Mouse (Mus musculus) kidney, embryonic 15.5 days (tissue): ENCODE results near the gene Ptpn14. TPM values are rescaled to one million over a fixed set of nuclear protein-coding genes. Genes with fewer than 3 reads are reported as not detected.
"Not testable (repeated sequence)": the region's sequence is repeated elsewhere in the genome, so short reads cannot be mapped to it uniquely, and the experiment has no call there.

ENCODE experiments used
- ATAC-seq: fragments of 200-750 bp; cut with Nextera tagmentation; replicated peaks from 2 replicates; pipeline ENCODE4 v1.8.0; 2017; ENCODE audit warnings: moderate TSS enrichment; ENCODE audit not compliant: low FRiP score
- H3K27ac ChIP-seq: fragments of 300-500 bp; sonication (generic); 2 replicates; pipeline ENCODE4 v1.5.1; 2015; ENCODE audit warnings: mild to moderate bottlenecking, inconsistent platforms
- H3K27me3 ChIP-seq: fragments of 300-500 bp; sonication (generic); 2 replicates; pipeline ENCODE4 v1.6.1; 2015; ENCODE audit warnings: inconsistent platforms
- H3K36me3 ChIP-seq: fragments of 300-500 bp; sonication (generic); 2 replicates; pipeline ENCODE4 v1.6.1; 2015; ENCODE audit warnings: inconsistent platforms
- H3K4me1 ChIP-seq: fragments of 300-500 bp; sonication (generic); 2 replicates; pipeline ENCODE4 v1.6.1; 2015; ENCODE audit warnings: inconsistent platforms
- H3K4me2 ChIP-seq: fragments of 300-500 bp; sonication (generic); 2 replicates; pipeline ENCODE4 v1.6.1; 2015; ENCODE audit warnings: moderate library complexity, mild to moderate bottlenecking, inconsistent platforms
- H3K4me3 ChIP-seq: fragments of 300-500 bp; sonication (generic); replicated peaks from 2 replicates; pipeline ENCODE4 v1.5.1; 2015; ENCODE audit warnings: mild to moderate bottlenecking, inconsistent platforms
- H3K9ac ChIP-seq: fragments of 300-500 bp; sonication (generic); 2 replicates; pipeline ENCODE4 v1.6.1; 2015; ENCODE audit warnings: mild to moderate bottlenecking, inconsistent platforms
- H3K9me3 ChIP-seq: fragments of 300-500 bp; sonication (generic); replicated peaks from 2 replicates; pipeline ENCODE4 v1.6.1; 2016; ENCODE audit warnings: inconsistent platforms
- WGBS: fragments of 180-500 bp; shearing (Covaris S2); methylation state at CpG from one replicate; pipeline ENCODE4 v1.1.7; 2015; ENCODE audit warnings: mixed read lengths; 5-methylcytosine and 5-hydroxymethylcytosine counted together
- polyA plus RNA-seq: library from polyadenylated mRNA; unstranded; fragments of >200 nt; fragmentation: Nextera tagmentation; extraction: Ambion mirVana; gene quantifications from 2 replicates; pipeline ENCODE4 v1.2.1, GENCODE M21; 2015

The Ptpn14 gene
- polyA plus RNA-seq, result 17.1 and 17.3 TPM in 2 replicates

DNA sequence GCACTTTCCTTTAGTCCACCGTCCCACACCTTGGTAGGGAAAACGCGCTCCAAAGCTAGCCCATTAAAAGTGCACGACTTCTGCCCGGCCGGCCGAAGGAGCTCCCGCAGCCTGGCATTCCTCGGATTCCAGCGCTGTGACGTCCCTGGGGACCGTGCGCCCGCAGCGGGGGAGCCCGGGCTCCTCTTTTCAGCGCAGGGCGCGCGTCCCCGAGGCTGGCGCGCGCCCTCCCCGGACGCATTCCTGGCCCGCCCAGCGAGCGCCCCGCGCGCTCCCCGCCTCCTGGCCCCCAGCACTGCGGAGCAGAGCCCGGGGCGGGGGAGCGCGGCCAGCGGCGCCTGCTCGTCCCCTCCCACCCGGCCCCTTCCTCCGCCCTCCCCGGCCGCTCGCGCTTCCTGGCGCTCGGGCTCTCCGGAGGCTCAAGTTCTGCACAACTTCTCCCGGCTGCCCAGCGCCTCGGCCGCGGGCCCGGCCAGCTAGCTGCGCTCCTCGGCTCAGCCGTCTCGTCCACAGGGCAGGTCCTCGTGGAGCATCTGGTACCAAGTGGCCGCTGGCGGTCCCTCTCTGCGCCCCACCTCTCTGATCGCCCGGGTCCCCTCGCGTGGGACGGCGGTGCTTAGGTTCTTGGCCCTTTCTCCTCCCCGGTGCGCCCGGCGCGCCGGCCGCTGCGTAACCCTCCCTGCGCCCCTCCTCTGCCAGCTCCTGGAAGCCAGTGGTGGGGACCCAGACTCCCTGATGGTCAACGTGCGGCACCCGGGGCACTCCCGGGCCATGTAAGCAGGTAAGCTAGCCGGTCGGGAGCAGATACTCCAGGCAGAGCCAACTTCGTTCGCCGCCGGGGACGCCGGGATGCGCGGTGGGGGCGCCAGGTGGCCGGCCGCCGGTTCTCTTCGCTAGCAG, at the start of gene Ptpn14:
Gene Ptpn14 (plus strand): TSS at position 385 of the 900 bp plus-strand sequence.
- Histone ChIP-seq H3K4me3 (peak within 1 kb of the TSS; percentile 96), H3K4me1 (peaks cover 64% of the 10 kb centered on the region), H3K27me3 (no peaks in the 10 kb centered on the region), H3K9me3 (no peaks in the 10 kb centered on the region), H3K27ac (peak within 1 kb of the TSS; percentile 99), H3K36me3 (no peaks in the 10 kb centered on the region), H3K4me2 (peak within 1 kb of the TSS; percentile 80), H3K9ac (peak within 1 kb of the TSS; percentile 95)
- ATAC-seq, result peak; percentile 92
- under 1% methylated on average over 88 of the region's 98 CpGs for WGBS

DNA sequence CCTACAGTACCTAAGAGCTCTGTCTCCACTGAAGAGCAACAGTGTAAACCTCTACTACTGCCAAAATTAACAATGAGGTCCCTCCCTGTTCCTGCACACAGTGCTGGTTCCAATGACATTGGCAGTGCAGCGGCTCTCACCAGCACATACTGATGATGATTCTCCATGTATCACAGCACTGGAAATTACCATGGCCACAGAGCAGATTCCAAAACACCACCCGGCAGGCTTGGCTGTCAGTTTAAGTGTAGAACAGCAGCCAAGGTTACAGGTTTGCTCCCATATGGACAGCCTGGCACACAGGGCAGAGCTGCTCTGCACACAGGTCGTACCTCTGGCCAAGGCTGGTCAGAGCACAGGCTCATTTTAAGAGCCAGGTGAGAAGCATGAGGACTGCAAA, 48.5 kb upstream of the Ptpn14 start:
- Histone ChIP-seq H3K4me3 (no peak overlapping the region), H3K36me3 (peaks cover 86% of the 10 kb centered on the region), H3K4me2 (no peak overlapping the region), H3K9ac (no peak overlapping the region), H3K27me3 (no peaks in the 10 kb centered on the region), H3K9me3 (no peaks in the 10 kb centered on the region), H3K27ac (no peak overlapping the region), H3K4me1 (no peaks in the 10 kb centered on the region)
- 92% methylated on average over 3 of the region's 3 CpGs for WGBS
- no peak for ATAC-seq

DNA sequence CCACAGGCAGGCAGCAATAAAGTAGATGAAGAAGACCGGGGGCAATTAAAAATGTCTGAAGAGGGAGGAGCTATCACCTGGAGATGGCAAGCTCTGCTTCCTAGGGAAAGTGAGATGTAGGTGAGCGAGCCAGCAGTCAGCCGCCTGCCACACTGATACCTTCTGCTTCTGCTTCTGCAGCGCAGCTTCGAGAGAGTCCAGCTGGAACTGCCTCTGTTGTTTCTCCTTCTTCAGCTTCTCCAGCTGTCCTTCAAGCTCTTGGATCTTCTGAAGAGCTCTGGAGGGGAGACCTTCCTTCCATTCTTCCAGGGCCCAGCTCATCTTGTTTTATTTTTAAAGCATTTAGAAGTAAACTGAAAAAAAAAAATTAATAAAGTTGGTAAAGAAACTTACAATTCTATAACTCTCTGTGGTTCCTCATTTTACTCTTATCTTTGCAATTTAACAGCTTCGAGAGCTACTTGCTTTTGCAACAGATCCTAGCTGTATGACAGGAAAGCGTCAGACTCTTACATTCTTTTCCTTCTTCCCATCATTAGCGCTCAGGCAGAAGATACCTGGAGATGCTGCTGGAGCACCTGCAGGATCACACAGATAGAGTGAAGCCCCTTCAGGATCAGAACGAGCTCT, 43.2 kb upstream of the Ptpn14 start:
- Histone ChIP-seq H3K9ac (no peak overlapping the region), H3K4me3 (no peak overlapping the region), H3K36me3 (peaks cover 51% of the 10 kb centered on the region), H3K4me1 (peaks cover 31% of the 10 kb centered on the region), H3K27me3 (no peaks in the 10 kb centered on the region), H3K27ac (no peak overlapping the region), H3K9me3 (no peaks in the 10 kb centered on the region), H3K4me2 (no peak overlapping the region)
- no peak for ATAC-seq
- 92% methylated on average over 9 of the region's 9 CpGs for WGBS

DNA sequence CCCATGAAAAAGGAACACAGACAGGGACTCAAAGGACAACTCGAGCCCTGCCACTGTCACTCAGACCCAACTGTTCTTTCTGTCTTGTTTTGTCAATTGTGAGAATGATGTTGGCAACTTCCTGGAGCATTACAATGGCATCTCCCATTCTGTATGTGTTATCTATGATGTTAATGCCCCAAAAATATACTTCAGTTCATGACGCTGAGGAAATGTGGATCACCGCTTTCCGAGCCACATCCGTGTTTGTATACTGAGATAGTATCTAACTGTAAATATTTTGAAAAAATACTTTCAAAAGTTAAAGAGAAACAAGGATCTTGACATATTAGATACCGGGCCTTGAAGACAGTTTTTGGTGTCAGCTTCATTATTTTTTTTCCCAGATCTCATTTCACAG, 42.0 kb upstream of the Ptpn14 start:
- WGBS, result 81% methylated on average over 6 of the region's 6 CpGs
- 0 out of 2 replicates have a peak overlapping the region, but pooled peaks have one; percentile 21 for H3K9ac ChIP-seq
- H3K9me3 ChIP-seq, result no peaks in the 10 kb centered on the region
- H3K27me3 ChIP-seq, result no peaks in the 10 kb centered on the region
- peak overlapping the region; percentile 85 for H3K4me2 ChIP-seq
- peaks cover 31% of the 10 kb centered on the region for H3K4me1 ChIP-seq
- H3K4me3 ChIP-seq, result peak overlapping the region; percentile 27
- H3K36me3 ChIP-seq, result peaks cover 40% of the 10 kb centered on the region
- H3K27ac ChIP-seq, result no peak overlapping the region
- ATAC-seq, result no peak

DNA sequence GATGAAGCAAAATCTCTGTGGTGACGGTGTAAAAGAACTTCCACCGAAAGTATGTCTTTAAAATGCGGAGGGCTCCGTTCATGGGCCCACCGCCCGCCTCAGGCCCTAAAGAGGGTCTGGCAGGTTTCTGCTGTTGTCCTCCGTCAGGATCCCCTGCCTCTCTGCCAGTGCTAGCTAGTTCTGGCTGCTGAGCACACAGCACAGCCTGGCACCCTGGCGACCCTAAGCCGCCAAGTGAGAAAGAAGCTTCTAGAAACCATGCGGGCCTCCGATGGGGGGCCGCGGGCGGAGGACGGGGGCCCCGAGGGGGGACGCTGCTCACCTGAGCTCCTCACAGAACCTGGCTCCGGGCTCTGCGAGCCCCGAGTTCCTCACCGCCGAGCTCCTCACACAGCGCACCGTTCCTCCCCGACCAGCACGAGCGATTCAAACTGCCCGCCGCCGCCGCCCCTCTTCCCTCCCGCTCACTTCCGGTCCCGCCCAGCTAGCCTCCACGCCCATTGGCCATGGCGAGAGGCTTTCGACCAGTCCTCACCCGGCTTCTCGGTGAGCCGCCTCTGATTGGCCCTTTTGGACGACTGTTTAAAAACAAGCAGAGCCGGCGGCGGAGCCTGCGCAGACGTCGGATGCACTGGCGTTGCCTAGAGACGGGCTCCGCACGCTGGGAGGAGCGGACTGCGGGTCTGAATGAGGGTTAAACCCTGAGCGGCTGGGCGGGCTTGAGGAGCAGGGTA, 40.2 kb upstream of the Ptpn14 start, which contains the start of gene Cenpf:
Gene Cenpf (minus strand): TSS at position 433 of the 734 bp plus-strand sequence.
- ATAC-seq, result peak; percentile 100
- no peaks in the 10 kb centered on the region for H3K27me3 ChIP-seq
- H3K36me3 ChIP-seq, result peaks cover 25% of the 10 kb centered on the region
- H3K4me2 ChIP-seq, result peak within 1 kb of the TSS; percentile 85
- peak within 1 kb of the TSS; percentile 77 for H3K4me3 ChIP-seq
- H3K4me1 ChIP-seq, result peaks cover 31% of the 10 kb centered on the region
- H3K9me3 ChIP-seq, result no peaks in the 10 kb centered on the region
- peak within 1 kb of the TSS; percentile 82 for H3K9ac ChIP-seq
- 1% methylated on average over 53 of the region's 55 CpGs for WGBS
- H3K27ac ChIP-seq, result peak within 1 kb of the TSS; percentile 66

DNA sequence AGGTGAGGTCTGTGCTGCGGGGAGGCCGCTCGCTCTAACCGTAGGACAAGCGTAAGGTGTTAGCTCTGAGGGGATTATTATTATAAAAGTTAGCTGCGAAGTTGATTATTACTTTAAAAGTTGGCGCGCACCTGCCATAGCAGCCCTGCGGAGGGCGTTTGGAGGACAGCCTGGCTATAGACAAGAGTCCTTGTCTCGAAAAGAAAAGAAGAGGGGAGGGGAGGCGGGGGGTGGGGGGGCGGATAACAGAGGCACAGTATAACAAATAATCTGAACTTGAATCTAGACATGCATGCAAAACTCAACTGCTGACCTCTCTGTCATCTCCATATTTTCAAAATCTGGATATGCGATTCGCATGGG, 39.7 kb upstream of the Ptpn14 start:
- peaks cover 31% of the 10 kb centered on the region for H3K4me1 ChIP-seq
- no peaks in the 10 kb centered on the region for H3K27me3 ChIP-seq
- peak overlapping the region; percentile 41; the same call in 1 of the 2 replicates for H3K27ac ChIP-seq
- H3K4me2 ChIP-seq, result peak overlapping the region; percentile 85
- WGBS, result 2% methylated on average over 15 of the region's 15 CpGs
- peak overlapping the region; percentile 45 for H3K9ac ChIP-seq
- no peaks in the 10 kb centered on the region for H3K9me3 ChIP-seq
- peaks cover 19% of the 10 kb centered on the region for H3K36me3 ChIP-seq
- peak overlapping the region; percentile 77 for H3K4me3 ChIP-seq
- peak; percentile 63 for ATAC-seq

DNA sequence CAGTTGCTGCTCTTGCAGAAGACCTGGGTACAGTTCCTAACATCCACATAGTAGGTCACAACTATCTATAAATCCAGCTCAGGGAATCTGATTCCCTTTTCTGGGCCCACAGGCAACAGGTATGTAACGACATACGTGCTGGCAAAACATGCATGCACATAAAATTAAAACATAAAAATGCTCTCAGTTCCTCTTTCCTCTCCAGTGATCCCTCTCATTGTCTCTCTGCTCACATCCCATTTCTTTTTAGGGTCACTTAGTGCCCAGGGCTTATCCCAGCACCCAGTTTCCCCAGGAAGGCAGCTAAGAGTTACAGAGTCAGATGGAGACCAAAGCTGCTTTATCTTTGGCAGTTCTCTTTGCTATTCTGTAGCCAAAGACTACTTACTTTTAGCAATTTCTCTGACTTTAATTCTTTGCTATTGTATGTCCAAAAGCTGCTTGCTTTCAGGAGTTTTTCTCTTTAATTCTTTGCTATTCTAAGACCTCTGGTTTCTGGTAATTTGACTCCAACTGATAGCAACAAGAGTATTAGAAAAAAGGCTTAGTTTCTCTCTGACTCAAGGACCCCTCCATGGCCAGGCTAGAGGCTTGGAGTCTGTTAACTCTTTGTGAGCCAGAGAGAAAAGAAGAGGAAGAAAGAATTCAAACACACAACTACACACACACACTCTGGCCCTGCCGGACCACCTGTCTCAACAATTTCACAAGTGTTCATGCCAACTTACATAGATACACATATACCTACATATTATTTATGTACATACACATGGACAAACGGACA, 38.8 kb upstream of the Ptpn14 start:
- peak overlapping the region; percentile 59 for H3K27ac ChIP-seq
- ATAC-seq, result no peak
- H3K9ac ChIP-seq, result no peak overlapping the region
- peaks cover 11% of the 10 kb centered on the region for H3K36me3 ChIP-seq
- 31% methylated on average over 4 of the region's 4 CpGs for WGBS
- H3K9me3 ChIP-seq, result no peaks in the 10 kb centered on the region
- no peaks in the 10 kb centered on the region for H3K27me3 ChIP-seq
- peaks cover 31% of the 10 kb centered on the region for H3K4me1 ChIP-seq
- H3K4me3 ChIP-seq, result peak overlapping the region; percentile 77
- peak overlapping the region; percentile 85 for H3K4me2 ChIP-seq

DNA sequence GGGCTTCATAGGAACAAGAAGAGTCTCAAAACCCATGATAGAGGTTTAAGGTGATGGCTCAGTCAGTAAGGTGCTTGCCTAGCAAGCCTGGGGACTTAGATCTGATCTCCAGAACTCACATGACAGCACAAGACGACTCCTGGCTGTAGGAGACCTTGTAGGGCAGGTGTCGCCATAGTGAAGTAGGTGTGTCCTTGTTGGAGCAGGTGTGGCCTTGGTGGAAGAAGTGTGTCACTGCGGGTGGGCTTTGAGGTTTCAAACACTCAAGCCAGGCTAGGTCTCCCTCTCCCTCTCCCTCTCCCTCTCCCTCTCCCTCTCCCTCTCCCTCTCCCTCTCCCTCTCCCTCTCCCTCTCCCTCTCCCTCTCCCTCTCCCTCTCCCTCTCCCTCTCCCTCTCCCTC, 35.6 kb upstream of the Ptpn14 start:
- H3K4me2 ChIP-seq, H3K27ac ChIP-seq, H3K27me3 ChIP-seq, H3K9me3 ChIP-seq, H3K36me3 ChIP-seq, H3K9ac ChIP-seq, ATAC-seq, H3K4me3 ChIP-seq: not testable (repeated sequence)
- H3K4me1 ChIP-seq, result peaks cover 15% of the 10 kb centered on the region
- 49% methylated on average over 3 of the region's 3 CpGs for WGBS

DNA sequence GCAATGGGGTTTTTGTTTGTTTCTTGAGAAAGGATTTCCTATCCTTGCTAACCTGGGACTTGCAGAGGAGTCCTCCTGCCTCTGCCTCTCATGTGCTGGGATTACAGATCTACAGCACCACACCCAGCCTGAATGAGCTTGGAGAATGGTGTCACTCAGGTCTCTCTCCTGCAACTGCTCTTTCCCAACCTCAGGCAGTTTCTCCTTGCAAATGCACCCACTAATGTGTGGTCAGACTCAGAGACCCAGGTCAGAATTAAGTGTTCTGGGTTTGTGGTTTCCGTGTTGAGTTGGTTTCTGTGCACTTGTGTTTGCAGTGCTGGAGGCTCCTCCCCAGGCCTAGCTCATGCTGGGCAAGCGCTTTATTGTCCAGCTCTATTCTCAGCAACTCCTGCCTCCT, 33.7 kb upstream of the Ptpn14 start:
- Histone ChIP-seq H3K27ac (no peak overlapping the region), H3K4me1 (peaks cover 4% of the 10 kb centered on the region), H3K9ac (no peak overlapping the region), H3K36me3 (no peaks in the 10 kb centered on the region), H3K4me3 (no peak overlapping the region), H3K27me3 (no peaks in the 10 kb centered on the region), H3K4me2 (no peak overlapping the region), H3K9me3 (no peaks in the 10 kb centered on the region)
- no peak for ATAC-seq
- 96% methylated on average over 2 of the region's 2 CpGs for WGBS

DNA sequence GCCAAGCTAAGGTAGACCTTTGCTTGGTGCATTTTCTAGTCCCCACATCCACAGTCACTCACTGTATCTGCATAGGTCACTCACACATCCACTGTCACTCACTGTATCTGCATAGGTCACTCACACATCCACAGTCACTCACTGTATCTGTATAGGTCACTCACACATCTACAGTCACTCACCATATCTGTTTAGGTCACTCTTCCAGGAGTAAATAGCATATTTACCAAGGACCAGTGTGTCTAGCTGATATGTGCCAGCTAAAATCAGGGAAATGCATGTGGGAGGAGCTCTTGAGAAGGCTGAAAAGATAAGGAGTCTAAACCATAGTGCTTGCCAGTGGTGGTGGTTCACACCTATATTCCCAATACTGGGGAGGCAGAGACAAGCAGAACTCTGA, 32.7 kb upstream of the Ptpn14 start:
- H3K36me3 ChIP-seq, result no peaks in the 10 kb centered on the region
- H3K4me1 ChIP-seq, result no peaks in the 10 kb centered on the region
- H3K4me3 ChIP-seq, result no peak overlapping the region
- no peaks in the 10 kb centered on the region for H3K9me3 ChIP-seq
- ATAC-seq, result no peak
- H3K9ac ChIP-seq, result no peak overlapping the region
- no peak overlapping the region for H3K27ac ChIP-seq
- no peak overlapping the region for H3K4me2 ChIP-seq
- no peaks in the 10 kb centered on the region for H3K27me3 ChIP-seq

DNA sequence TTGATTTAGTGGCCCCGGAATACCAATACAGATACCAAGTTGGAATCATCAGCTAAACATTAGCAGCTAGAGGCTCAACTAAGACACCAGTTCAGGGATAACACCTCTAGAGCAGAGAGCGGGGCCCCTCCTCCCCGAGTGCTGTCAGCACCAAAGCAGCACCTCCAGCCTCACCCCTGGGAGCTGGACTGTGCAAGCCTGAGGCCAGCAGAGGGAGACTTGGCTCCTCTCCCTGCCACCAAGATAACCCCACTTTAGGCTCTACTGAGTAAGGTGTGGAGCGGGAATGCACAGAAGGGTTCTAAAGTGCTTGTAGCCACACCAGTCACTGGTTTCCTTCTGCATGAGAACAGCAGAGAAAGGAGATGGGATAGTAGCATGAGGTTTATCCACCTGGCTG, 29.7 kb upstream of the Ptpn14 start:
- Histone ChIP-seq H3K9me3 (no peaks in the 10 kb centered on the region), H3K27me3 (no peaks in the 10 kb centered on the region), H3K27ac (no peak overlapping the region), H3K4me1 (peaks cover 8% of the 10 kb centered on the region), H3K9ac (no peak overlapping the region), H3K4me3 (no peak overlapping the region), H3K36me3 (no peaks in the 10 kb centered on the region), H3K4me2 (no peak overlapping the region)
- no peak for ATAC-seq
- WGBS, result 59% methylated on average over 4 of the region's 4 CpGs
